ENCODE assay signal across 8 mouse cellular contexts in genomic region chr13:6059515-6060228, GRCm38 (mm10).
DNase-seq lines count a peak whose midpoint lies in the region; ATAC-seq and TF ChIP-seq lines count a peak whose summit lies in the region.

No protein-coding gene starts in this region.

- no peak for TF ChIP-seq POLR2A in brain, embryonic 14.5 days (IDR thresholded peaks at IDR 0.05; ENCODE audit: borderline replicate concordance, extremely low read depth, insufficient read depth, insufficient read length, poor library complexity, severe bottlenecking)

- no peak for ATAC-seq in megakaryocyte-erythroid progenitor cell, adult 5-6 weeks (replicated peaks; ENCODE audit: low FRiP score, low TSS enrichment, poor library complexity, severe bottlenecking)
- no peak for ATAC-seq in erythroid progenitor cell, adult 5-6 weeks (replicated peaks; ENCODE audit: low FRiP score, poor library complexity, severe bottlenecking)

- no peak for TF ChIP-seq CTCF in brain, embryonic 14.5 days (IDR thresholded peaks at IDR 0.05; ENCODE audit: borderline replicate concordance, extremely low read depth, insufficient read depth, insufficient read length)

- peak; percentile 96 for DNase-seq in NIH3T3 (ENCODE audit: low read depth)
- DNase-seq in brain, embryonic 14.5 days (ENCODE audit: low read depth) = peak; percentile 84
- peak; percentile 92 for DNase-seq in gonadal fat pad, adult 2 months (ENCODE audit: low read depth)
- DNase-seq in kidney, postnatal 14 days = peak; percentile 58
- peak; percentile 51 for DNase-seq in mesoderm, embryonic 11.5 days (ENCODE audit: low read depth, low spot score)
- no peak for DNase-seq in layer of hippocampus, adult 8-10 months (ENCODE audit: low spot score in 2 of 2)

Comparison
In these comparisons a context has a peak if more than half of its experiments do, and no peak if none do; other contexts are left out.
1. DNase-seq: peak in NIH3T3 (single experiment), brain, embryonic 14.5 days (single experiment), gonadal fat pad, adult 2 months (single experiment), kidney, postnatal 14 days (single experiment) and mesoderm, embryonic 11.5 days (single experiment); none in layer of hippocampus, adult 8-10 months (0 of 2).